Mouse (Mus musculus) stomach, embryonic 16.5 days (tissue): ENCODE results near the gene Endod1. TPM values are rescaled to one million over a fixed set of nuclear protein-coding genes. Genes with fewer than 3 reads are reported as not detected.

ENCODE experiments used
- ATAC-seq: fragments of 200-750 bp; cut with Nextera tagmentation; 2 replicates; pipeline ENCODE4 v1.8.0; 2017; ENCODE audit warnings: moderate number of reproducible peaks, moderate TSS enrichment; ENCODE audit not compliant: insufficient read depth, low FRiP score
- H3K27ac ChIP-seq: fragments of 300-500 bp; sonication (generic); 2 replicates; pipeline ENCODE4 v1.5.1; 2014; ENCODE audit warnings: low read length
- H3K27me3 ChIP-seq: fragments of 300-500 bp; sonication (generic); 2 replicates; pipeline ENCODE4 v1.6.1; 2014; ENCODE audit warnings: low read length, control low read depth, mixed read lengths; ENCODE audit not compliant: control insufficient read depth, insufficient read depth
- H3K36me3 ChIP-seq: fragments of 300-500 bp; sonication (generic); 2 replicates; pipeline ENCODE4 v1.6.1; 2014; ENCODE audit warnings: low read length; ENCODE audit not compliant: control insufficient read depth, insufficient read depth
- H3K4me1 ChIP-seq: fragments of 300-500 bp; sonication (generic); 2 replicates; pipeline ENCODE4 v1.6.1; 2014; ENCODE audit warnings: low read length, control low read depth, mixed read lengths; ENCODE audit not compliant: control insufficient read depth, insufficient read depth
- H3K4me2 ChIP-seq: fragments of 300-500 bp; sonication (generic); 2 replicates; pipeline ENCODE4 v1.6.1; 2014; ENCODE audit warnings: low read depth, low read length, mixed read lengths
- H3K4me3 ChIP-seq: fragments of 300-500 bp; sonication (generic); replicated peaks from 2 replicates; pipeline ENCODE4 v1.5.1; 2014; ENCODE audit warnings: mild to moderate bottlenecking, low read length
- H3K9ac ChIP-seq: fragments of 300-500 bp; sonication (generic); 2 replicates; pipeline ENCODE4 v1.6.1; 2014; ENCODE audit warnings: low read length
- H3K9me3 ChIP-seq: fragments of 300-500 bp; sonication (generic); replicated peaks from 2 replicates; pipeline ENCODE4 v1.6.1; 2016; ENCODE audit warnings: low read length, control low read depth; ENCODE audit not compliant: control insufficient read depth
- WGBS: fragments of 180-500 bp; shearing (Covaris S2); extraction: QIAGEN DNeasy Blood & Tissue Kit; methylation state at CpG from one replicate; pipeline ENCODE4 v1.1.7; 2014; 5-methylcytosine and 5-hydroxymethylcytosine counted together
- polyA plus RNA-seq: library from polyadenylated mRNA; unstranded; fragments of >200 nt; fragmentation: Nextera tagmentation; extraction: Ambion mirVana; gene quantifications from 2 replicates; pipeline ENCODE4 v1.2.1, GENCODE M21; 2015

Gene Endod1
- polyA plus RNA-seq: 27.9 and 34.0 TPM in 2 replicates

DNA sequence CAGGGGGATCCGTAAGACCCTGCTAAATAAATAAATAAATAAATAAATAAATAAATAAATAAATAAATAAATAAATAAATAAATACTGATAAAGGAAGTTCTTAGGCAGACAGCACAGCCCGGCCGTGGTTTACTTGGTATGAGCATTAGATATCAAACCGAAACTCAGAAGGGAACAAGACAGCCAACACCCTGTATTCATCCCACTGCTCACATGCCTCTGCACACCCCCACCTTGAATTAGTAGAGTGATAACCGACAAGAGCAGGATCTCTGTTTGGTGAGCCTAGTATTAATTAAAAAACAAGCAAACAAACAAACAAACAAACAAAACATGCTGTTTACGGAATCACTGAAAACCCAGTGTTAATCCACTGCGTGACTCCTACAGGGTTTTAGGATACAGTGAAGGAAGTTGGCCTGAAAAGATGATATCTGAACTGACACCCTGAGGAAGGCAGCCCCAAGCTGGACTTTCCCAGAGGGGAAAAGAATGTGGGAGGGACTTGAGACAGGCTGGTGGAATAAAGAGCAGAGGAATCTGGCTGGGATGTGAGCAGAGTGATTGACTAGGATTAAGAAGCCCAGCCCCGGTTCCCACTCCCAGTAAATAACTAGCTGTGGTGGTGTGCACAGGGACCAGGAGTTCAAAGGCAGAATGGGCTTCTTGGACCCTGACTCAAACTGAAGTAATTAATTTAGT lies at the start of gene Endod1:
Gene Endod1 (minus strand): TSS at position 155 of the 703 bp plus-strand sequence.
- peak within 1 kb of the TSS; percentile 84 for H3K4me2 ChIP-seq
- 4% methylated on average over 8 of the region's 8 CpGs for WGBS
- H3K4me1 ChIP-seq: peaks cover 18% of the 10 kb centered on the region
- peak within 1 kb of the TSS; percentile 85 for H3K9ac ChIP-seq
- H3K27ac ChIP-seq: peak within 1 kb of the TSS; percentile 85
- H3K27me3 ChIP-seq: no peaks in the 10 kb centered on the region
- ATAC-seq: peak; percentile 41
- H3K36me3 ChIP-seq: no peaks in the 10 kb centered on the region
- H3K4me3 ChIP-seq: peak within 1 kb of the TSS; percentile 60
- H3K9me3 ChIP-seq: no peaks in the 10 kb centered on the region

DNA sequence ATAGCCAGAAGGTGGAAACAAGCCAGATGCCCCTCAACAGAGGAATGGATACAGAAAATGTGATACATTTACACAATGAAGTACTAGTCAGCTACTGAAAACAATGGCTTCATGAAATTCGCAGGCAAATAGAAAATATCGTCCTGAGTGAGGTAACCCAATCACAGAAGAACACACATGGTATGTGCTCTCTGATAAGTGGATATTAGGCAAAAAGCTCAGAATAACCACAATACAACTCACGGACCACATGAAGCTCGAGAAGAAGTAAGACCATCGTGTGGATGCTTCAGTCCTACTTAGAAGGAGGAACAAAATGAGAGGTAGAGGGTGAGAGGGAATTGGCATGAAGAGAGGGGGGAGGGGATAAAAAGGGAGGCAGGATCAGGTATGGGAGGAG lies 27.8 kb upstream of the Endod1 start:
- no peak overlapping the region for H3K4me2 ChIP-seq
- no peak overlapping the region for H3K27ac ChIP-seq
- no peaks in the 10 kb centered on the region for H3K27me3 ChIP-seq
- no peak overlapping the region for H3K9ac ChIP-seq
- H3K36me3 ChIP-seq: no peaks in the 10 kb centered on the region
- no peaks in the 10 kb centered on the region for H3K4me1 ChIP-seq
- WGBS: 82% methylated on average over 5 of the region's 5 CpGs
- H3K4me3 ChIP-seq: no peak overlapping the region
- no peak for ATAC-seq
- H3K9me3 ChIP-seq: no peaks in the 10 kb centered on the region

DNA sequence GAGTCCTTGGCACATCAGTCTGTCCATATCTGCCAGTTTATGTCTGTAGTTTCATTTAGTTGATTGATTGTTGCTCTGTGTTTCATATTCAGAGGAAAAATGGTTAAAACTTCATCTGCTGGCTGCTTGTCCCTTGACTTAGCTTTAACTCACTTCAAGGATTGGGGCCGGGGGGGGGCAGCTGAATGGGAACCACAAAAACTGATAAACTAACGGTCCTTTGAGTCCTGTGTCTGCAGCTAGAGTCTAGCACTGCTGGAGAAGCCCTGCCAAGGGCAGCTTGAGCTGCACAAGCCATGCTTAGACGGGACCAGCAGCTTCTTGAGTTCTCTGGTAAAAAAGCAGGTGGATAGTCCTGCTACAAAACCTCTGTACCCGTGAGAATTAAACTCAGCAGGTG lies 26.7 kb upstream of the Endod1 start:
- no peak overlapping the region for H3K4me3 ChIP-seq
- no peaks in the 10 kb centered on the region for H3K4me1 ChIP-seq
- H3K36me3 ChIP-seq: no peaks in the 10 kb centered on the region
- WGBS: 61% methylated on average over 4 of the region's 4 CpGs
- no peak overlapping the region for H3K9ac ChIP-seq
- ATAC-seq: no peak
- no peaks in the 10 kb centered on the region for H3K27me3 ChIP-seq
- H3K27ac ChIP-seq: no peak overlapping the region
- no peaks in the 10 kb centered on the region for H3K9me3 ChIP-seq
- H3K4me2 ChIP-seq: no peak overlapping the region

DNA sequence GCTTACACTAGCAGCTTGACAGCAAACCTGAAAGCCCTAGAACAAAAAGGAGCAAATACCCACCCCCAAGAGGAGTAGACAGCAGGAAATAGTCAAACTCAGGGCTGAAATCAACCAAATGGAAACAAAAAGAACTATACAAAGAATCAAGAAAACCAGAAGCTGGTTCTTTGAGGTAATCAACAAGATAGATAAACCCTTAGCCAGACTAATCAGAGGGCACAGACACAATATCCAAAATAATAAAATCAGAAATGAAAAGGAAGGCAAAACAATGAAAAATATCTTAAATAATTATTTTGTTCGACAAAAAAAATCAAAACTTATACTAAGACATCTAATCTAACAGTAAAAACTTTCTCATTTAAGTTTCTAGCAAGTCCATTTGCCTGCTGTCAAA lies 24.7 kb upstream of the Endod1 start:
- Histone ChIP-seq H3K9me3 (no peaks in the 10 kb centered on the region), H3K4me3 (no peak overlapping the region), H3K4me1 (no peaks in the 10 kb centered on the region), H3K9ac (no peak overlapping the region), H3K4me2 (no peak overlapping the region), H3K27ac (no peak overlapping the region), H3K27me3 (no peaks in the 10 kb centered on the region), H3K36me3 (no peaks in the 10 kb centered on the region)
- WGBS: 61% methylated on average over 1 of the region's 1 CpGs
- no peak for ATAC-seq

DNA sequence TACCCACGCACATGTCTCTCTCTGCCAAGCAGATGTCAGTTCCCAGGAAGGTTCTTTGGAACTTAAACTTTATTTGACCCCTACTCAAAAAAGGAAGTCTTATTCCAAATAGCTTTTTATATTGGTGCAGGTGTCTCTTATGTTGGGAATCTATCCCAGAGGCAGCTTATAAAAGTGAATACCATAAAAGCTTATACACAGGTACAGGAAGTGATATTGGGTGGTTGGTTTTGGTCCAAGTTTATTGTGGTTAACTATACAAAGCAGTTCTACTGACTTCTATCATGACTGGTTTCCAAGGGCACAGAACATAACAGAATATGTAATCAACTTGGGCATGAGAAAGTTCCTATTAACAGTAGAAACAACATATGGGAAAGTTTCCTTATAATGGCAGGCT lies 20.8 kb upstream of the Endod1 start:
- ATAC-seq: no peak
- H3K9me3 ChIP-seq: no peaks in the 10 kb centered on the region
- H3K27ac ChIP-seq: no peak overlapping the region
- no peaks in the 10 kb centered on the region for H3K27me3 ChIP-seq
- no peak overlapping the region for H3K9ac ChIP-seq
- no peak overlapping the region for H3K4me2 ChIP-seq
- WGBS: 71% methylated on average over 1 of the region's 1 CpGs
- no peaks in the 10 kb centered on the region for H3K4me1 ChIP-seq
- H3K36me3 ChIP-seq: no peaks in the 10 kb centered on the region
- no peak overlapping the region for H3K4me3 ChIP-seq

- H3K9ac ChIP-seq: no peak overlapping the region
- H3K9me3 ChIP-seq: no peaks in the 10 kb centered on the region
- no peaks in the 10 kb centered on the region for H3K36me3 ChIP-seq
- no peak overlapping the region for H3K4me2 ChIP-seq
- H3K27me3 ChIP-seq: no peaks in the 10 kb centered on the region
- ATAC-seq: no peak
- no peak overlapping the region for H3K4me3 ChIP-seq
- WGBS: 86% methylated on average over 5 of the region's 5 CpGs
- H3K27ac ChIP-seq: no peak overlapping the region
- H3K4me1 ChIP-seq: no peaks in the 10 kb centered on the region
These were observed 19.1 kb upstream of the Endod1 start for GRCm38 (mm10) chr9:14400392-14400791.

- Histone ChIP-seq H3K9me3 (no peaks in the 10 kb centered on the region), H3K4me1 (no peaks in the 10 kb centered on the region), H3K4me3 (no peak overlapping the region), H3K36me3 (no peaks in the 10 kb centered on the region), H3K9ac (no peak overlapping the region), H3K27me3 (no peaks in the 10 kb centered on the region), H3K27ac (no peak overlapping the region), H3K4me2 (no peak overlapping the region)
- WGBS: 93% methylated on average over 1 of the region's 1 CpGs
- no peak for ATAC-seq
These were observed 17.6 kb upstream of the Endod1 start for GRCm38 (mm10) chr9:14398946-14399345.

GRCm38 (mm10) chr9:14398084-14398483 lies 16.8 kb upstream of the Endod1 start:
- Histone ChIP-seq H3K27me3 (no peaks in the 10 kb centered on the region), H3K4me1 (no peaks in the 10 kb centered on the region), H3K4me3 (no peak overlapping the region), H3K4me2 (no peak overlapping the region), H3K9ac (no peak overlapping the region), H3K9me3 (no peaks in the 10 kb centered on the region), H3K36me3 (no peaks in the 10 kb centered on the region), H3K27ac (no peak overlapping the region)
- no peak for ATAC-seq
- 44% methylated on average over 1 of the region's 1 CpGs for WGBS

DNA sequence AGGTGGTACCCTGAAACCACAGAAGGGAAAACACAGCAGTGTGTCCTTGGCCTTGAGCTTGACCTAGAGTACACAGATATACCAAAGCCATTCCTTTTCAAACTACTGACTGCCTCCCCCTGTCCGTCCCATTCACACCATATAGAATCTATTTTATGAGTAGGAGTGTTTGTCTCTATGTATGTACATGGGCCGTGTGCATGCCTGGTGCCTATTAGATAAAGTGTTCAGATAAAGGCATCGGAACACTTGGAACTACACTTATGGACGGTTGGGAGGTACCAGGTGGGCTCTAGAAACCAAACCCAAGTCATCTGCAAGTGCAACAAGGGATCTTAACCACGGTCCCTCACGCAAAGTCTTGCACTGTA lies 16.1 kb upstream of the Endod1 start:
- Histone ChIP-seq H3K36me3 (no peaks in the 10 kb centered on the region), H3K27ac (no peak overlapping the region), H3K27me3 (no peaks in the 10 kb centered on the region), H3K9ac (no peak overlapping the region), H3K4me3 (no peak overlapping the region), H3K4me1 (no peaks in the 10 kb centered on the region), H3K9me3 (no peaks in the 10 kb centered on the region), H3K4me2 (no peak overlapping the region)
- WGBS: 84% methylated on average over 6 of the region's 6 CpGs
- ATAC-seq: no peak
